Mouse (Mus musculus) retina, adult 2 months (tissue): ENCODE data around the gene Cabin1.

ENCODE experiments used
- DNase-seq: peaks from one replicate; pipeline ENCODE4 v3.0.0-alpha.2; 2012; ENCODE audit warnings: low read depth, low spot score

The Cabin1 gene

GRCm38 (mm10) chr10:75666451-75667030 is 97.6 kb downstream of the Cabin1 start:
- DNase-seq, result no peak

- DNase-seq, result no peak
Measured at GRCm38 (mm10) chr10:75664673-75665270, 99.4 kb downstream of the Cabin1 start.

GRCm38 (mm10) chr10:75662575-75662974 is 101.6 kb downstream of the Cabin1 start:
- DNase-seq, result no peak

GRCm38 (mm10) chr10:75661876-75662275 is 102.3 kb downstream of the Cabin1 start:
- DNase-seq, result no peak

GRCm38 (mm10) chr10:75661381-75661780 is 102.8 kb downstream of the Cabin1 start:
- DNase-seq, result no peak

GRCm38 (mm10) chr10:75657772-75658171 is 106.4 kb downstream of the Cabin1 start:
- no peak for DNase-seq

GRCm38 (mm10) chr10:75657165-75657564 is 107.0 kb downstream of the Cabin1 start:
- DNase-seq, result no peak

GRCm38 (mm10) chr10:75654053-75654452 is 110.1 kb downstream of the Cabin1 start:
- no peak for DNase-seq

- no peak for DNase-seq
Measured at GRCm38 (mm10) chr10:75651381-75652068, 112.6 kb downstream of the Cabin1 start.

GRCm38 (mm10) chr10:75650306-75650902 is 113.7 kb downstream of the Cabin1 start:
- no peak for DNase-seq

GRCm38 (mm10) chr10:75649406-75649995 is 114.6 kb downstream of the Cabin1 start:
- no peak for DNase-seq

GRCm38 (mm10) chr10:75649001-75649400 is 115.1 kb downstream of the Cabin1 start:
- DNase-seq, result no peak

GRCm38 (mm10) chr10:75648091-75648490 is 116.0 kb downstream of the Cabin1 start:
- no peak for DNase-seq

- no peak for DNase-seq
Measured at GRCm38 (mm10) chr10:75647362-75647761, 116.8 kb downstream of the Cabin1 start.

GRCm38 (mm10) chr10:75646406-75646805 is 117.7 kb downstream of the Cabin1 start:
- no peak for DNase-seq

GRCm38 (mm10) chr10:75645616-75646015 is 118.5 kb downstream of the Cabin1 start:
- DNase-seq, result no peak

GRCm38 (mm10) chr10:75643741-75644343 is 120.3 kb downstream of the Cabin1 start, which contains the start of gene Susd2:
Gene Susd2, minus strand, starts transcription at chr10:75644008.
- DNase-seq, result no peak

- no peak for DNase-seq
Measured at GRCm38 (mm10) chr10:75642891-75643290, 121.2 kb downstream of the Cabin1 start.

- DNase-seq, result no peak
Measured at GRCm38 (mm10) chr10:75642436-75642835, 121.7 kb downstream of the Cabin1 start.

GRCm38 (mm10) chr10:75641721-75642222 is 122.4 kb downstream of the Cabin1 start:
- DNase-seq, result no peak

- DNase-seq, result no peak
Measured at GRCm38 (mm10) chr10:75637711-75638110, 126.4 kb downstream of the Cabin1 start.
